Mouse (Mus musculus): ENCODE measurements at regions not wholly inside any gene's neighbourhood (a gene's known extent, or its start where the extent isn't known, plus 50 kb on each side); places are given as distances from the start of the nearest gene placed in this dataset.

- no peaks in the 10 kb centered on the region for H3K79me2 ChIP-seq (ENCODE audit: control insufficient read depth, insufficient read depth, low read length)
- no peak overlapping the region for H3K4me3 ChIP-seq (ENCODE audit: insufficient read depth, low read depth, low read length)
- no peak overlapping the region for H3K9ac ChIP-seq (ENCODE audit: low read depth, low read length)
- no peak for DNase-seq (ENCODE audit: extremely low read depth, low read depth, low spot score)
- no peaks in the 10 kb centered on the region for H3K4me1 ChIP-seq (ENCODE audit: control insufficient read depth, insufficient read depth, low read length)
- no peak overlapping the region for H3K27ac ChIP-seq (replicated peaks; ENCODE audit: insufficient read depth, low read depth, low read length)
- TF ChIP-seq CTCF (IDR thresholded peaks at IDR 0.05; ENCODE audit: low read depth, low read length) (no peak), POLR2A (IDR thresholded peaks at IDR 0.05; ENCODE audit: extremely low read depth, insufficient read depth, low read length) (no peak)
- H3K27me3 ChIP-seq (ENCODE audit: control insufficient read depth, insufficient read depth, low read length) = no peaks in the 10 kb centered on the region
- WGBS = 58% methylated on average over 8 of the region's 8 CpGs
- no peaks in the 10 kb centered on the region for H3K36me3 ChIP-seq (ENCODE audit: control insufficient read depth, insufficient read depth, low read length)
Observed at GRCm38 (mm10) chr5:51941255-51941924, 248.9 kb downstream of the Dhx15 start.

GRCm38 (mm10) chr5:51938845-51939244, 251.5 kb downstream of the Dhx15 start:
- Histone ChIP-seq H3K79me2 (ENCODE audit: control insufficient read depth, insufficient read depth, low read length) (no peaks in the 10 kb centered on the region), H3K27ac (replicated peaks; ENCODE audit: insufficient read depth, low read depth, low read length) (no peak overlapping the region), H3K9ac (ENCODE audit: low read depth, low read length) (no peak overlapping the region), H3K27me3 (ENCODE audit: control insufficient read depth, insufficient read depth, low read length) (no peaks in the 10 kb centered on the region), H3K4me3 (ENCODE audit: insufficient read depth, low read depth, low read length) (no peak overlapping the region), H3K4me1 (ENCODE audit: control insufficient read depth, insufficient read depth, low read length) (no peaks in the 10 kb centered on the region), H3K36me3 (ENCODE audit: control insufficient read depth, insufficient read depth, low read length) (no peaks in the 10 kb centered on the region)
- TF ChIP-seq CTCF (IDR thresholded peaks at IDR 0.05; ENCODE audit: low read depth, low read length) (no peak), POLR2A (IDR thresholded peaks at IDR 0.05; ENCODE audit: extremely low read depth, insufficient read depth, low read length) (no peak)
- no peak for DNase-seq (ENCODE audit: extremely low read depth, low read depth, low spot score)
- WGBS = 91% methylated on average over 6 of the region's 6 CpGs

- no peak for DNase-seq (ENCODE audit: extremely low read depth, low read depth, low spot score)
- Histone ChIP-seq H3K9ac (ENCODE audit: low read depth, low read length) (no peak overlapping the region), H3K27me3 (ENCODE audit: control insufficient read depth, insufficient read depth, low read length) (no peaks in the 10 kb centered on the region), H3K4me1 (ENCODE audit: control insufficient read depth, insufficient read depth, low read length) (no peaks in the 10 kb centered on the region), H3K4me3 (ENCODE audit: insufficient read depth, low read depth, low read length) (no peak overlapping the region), H3K79me2 (ENCODE audit: control insufficient read depth, insufficient read depth, low read length) (no peaks in the 10 kb centered on the region), H3K36me3 (ENCODE audit: control insufficient read depth, insufficient read depth, low read length) (no peaks in the 10 kb centered on the region), H3K27ac (replicated peaks; ENCODE audit: insufficient read depth, low read depth, low read length) (no peak overlapping the region)
- WGBS = 92% methylated on average over 6 of the region's 6 CpGs
- no peak for TF ChIP-seq CTCF (IDR thresholded peaks at IDR 0.05; ENCODE audit: low read depth, low read length)
- TF ChIP-seq POLR2A (IDR thresholded peaks at IDR 0.05; ENCODE audit: extremely low read depth, insufficient read depth, low read length) = no peak
Observed at GRCm38 (mm10) chr5:51937320-51937719, 253.0 kb downstream of the Dhx15 start.

GRCm38 (mm10) chr5:51935391-51936354, 254.6 kb downstream of the Dhx15 start:
- H3K9ac ChIP-seq (ENCODE audit: low read depth, low read length) = no peak overlapping the region
- DNase-seq (ENCODE audit: extremely low read depth, low read depth, low spot score) = peak; percentile 77
- 53% methylated on average over 17 of the region's 17 CpGs for WGBS

GRCm38 (mm10) chr5:51934910-51935309, 255.4 kb downstream of the Dhx15 start:
- 85% methylated on average over 4 of the region's 4 CpGs for WGBS

More at GRCm38 (mm10) chr5:51935391-51936354, 254.6 kb downstream of the Dhx15 start:
- Histone ChIP-seq H3K27ac (replicated peaks; ENCODE audit: insufficient read depth, low read depth, low read length) (no peak overlapping the region), H3K27me3 (ENCODE audit: control insufficient read depth, insufficient read depth, low read length) (no peaks in the 10 kb centered on the region), H3K36me3 (ENCODE audit: control insufficient read depth, insufficient read depth, low read length) (no peaks in the 10 kb centered on the region), H3K4me1 (ENCODE audit: control insufficient read depth, insufficient read depth, low read length) (no peaks in the 10 kb centered on the region), H3K4me3 (ENCODE audit: insufficient read depth, low read depth, low read length) (no peak overlapping the region), H3K79me2 (ENCODE audit: control insufficient read depth, insufficient read depth, low read length) (no peaks in the 10 kb centered on the region)
- TF ChIP-seq CTCF (IDR thresholded peaks at IDR 0.05; ENCODE audit: low read depth, low read length) = no peak
- TF ChIP-seq POLR2A (IDR thresholded peaks at IDR 0.05; ENCODE audit: extremely low read depth, insufficient read depth, low read length) = no peak

More at GRCm38 (mm10) chr5:51934910-51935309, 255.4 kb downstream of the Dhx15 start:
- no peak for DNase-seq (ENCODE audit: extremely low read depth, low read depth, low spot score)
- TF ChIP-seq CTCF (IDR thresholded peaks at IDR 0.05; ENCODE audit: low read depth, low read length) = no peak
- no peak for TF ChIP-seq POLR2A (IDR thresholded peaks at IDR 0.05; ENCODE audit: extremely low read depth, insufficient read depth, low read length)
- Histone ChIP-seq H3K4me3 (ENCODE audit: insufficient read depth, low read depth, low read length) (no peak overlapping the region), H3K79me2 (ENCODE audit: control insufficient read depth, insufficient read depth, low read length) (no peaks in the 10 kb centered on the region), H3K36me3 (ENCODE audit: control insufficient read depth, insufficient read depth, low read length) (no peaks in the 10 kb centered on the region), H3K4me1 (ENCODE audit: control insufficient read depth, insufficient read depth, low read length) (no peaks in the 10 kb centered on the region), H3K27me3 (ENCODE audit: control insufficient read depth, insufficient read depth, low read length) (no peaks in the 10 kb centered on the region), H3K27ac (replicated peaks; ENCODE audit: insufficient read depth, low read depth, low read length) (no peak overlapping the region), H3K9ac (ENCODE audit: low read depth, low read length) (no peak overlapping the region)
